Mouse (Mus musculus) bone marrow macrophage, adult 2 months (primary cell): ENCODE measurements around the gene Ntn3.

ENCODE experiments used
- CTCF ChIP-seq: IDR thresholded peaks from 2 replicates; pipeline ENCODE4 v1.5.1; 2012; ENCODE audit warnings: low read depth, mild to moderate bottlenecking, low read length, moderate library complexity
- POLR2A ChIP-seq: IDR thresholded peaks from 2 replicates; pipeline ENCODE4 v1.6.1; 2012; ENCODE audit warnings: mild to moderate bottlenecking, low read depth, low read length, borderline replicate concordance

DNA sequence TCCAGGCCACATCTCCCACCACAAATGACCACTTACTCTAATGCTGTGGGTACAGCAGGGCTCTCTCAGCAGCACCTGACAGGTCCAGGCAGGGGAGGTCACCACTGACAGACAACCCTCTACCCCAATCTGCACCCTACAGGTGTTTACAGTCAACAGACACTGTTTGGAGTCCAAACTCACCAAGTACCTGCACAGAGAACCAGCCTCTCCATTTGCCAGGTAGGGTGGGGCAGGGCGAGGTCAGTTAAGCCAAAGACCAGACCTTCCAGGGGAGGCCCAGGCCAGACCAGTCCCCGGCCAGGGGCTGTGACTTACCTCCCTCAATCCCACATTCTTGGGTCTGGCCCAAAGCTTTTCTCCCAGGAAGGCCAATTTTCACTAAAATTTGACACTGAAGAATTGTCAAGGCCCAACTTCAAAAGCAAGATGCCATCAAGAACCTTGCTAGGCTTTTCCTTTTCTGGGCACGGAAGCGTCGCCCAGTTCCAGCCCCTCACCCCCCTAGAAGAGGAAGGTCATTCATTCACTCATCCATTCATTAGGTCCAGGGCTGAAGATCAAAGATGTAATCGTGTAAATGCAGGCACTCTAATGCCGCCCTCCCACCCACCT is 41.3 kb downstream of the Ntn3 start:
- TF ChIP-seq CTCF (0 out of 2 replicates have a peak, but pooled peaks have one; percentile 4), POLR2A (0 out of 2 replicates have a peak, but pooled peaks have one; percentile 6)
